In genomic region chr6:148338326-148338957, GRCm38 (mm10) we compare ENCODE assay signal across 25 mouse cellular contexts.
DNase-seq lines count a peak whose midpoint lies in the region; ATAC-seq and TF ChIP-seq lines count a peak whose summit lies in the region.
"Had no signal": no experiment of that assay in that cellular context is flagged by ENCODE, and none has a peak within 500 bp of the region (broad histone marks: within the 10 kb centered on the region; RNA-seq: fewer than 3 reads in every experiment).

No protein-coding gene starts in this region.

- H3K27ac ChIP-seq in midbrain, embryonic 10.5 days (replicated peaks) = peak overlapping the region; percentile 69
- H3K27ac ChIP-seq in midbrain, postnatal 0 days (ENCODE audit: low read depth, low read length) = no peak overlapping the region
- no peak overlapping the region for H3K27ac ChIP-seq in embryonic facial prominence, embryonic 14.5 days (replicated peaks; ENCODE audit: low read depth, low read length)
- no peak overlapping the region for H3K27ac ChIP-seq in forebrain, embryonic 15.5 days (replicated peaks)
- H3K27ac ChIP-seq in midbrain, embryonic 15.5 days = no peak overlapping the region
- H3K27ac ChIP-seq: embryonic facial prominence, embryonic 15.5 days; heart, embryonic 15.5 days; hindbrain, embryonic 14.5 days; limb, embryonic 12.5 days had no signal

- no peak for ATAC-seq in midbrain, postnatal 0 days (ENCODE audit: low FRiP score)
- no peak for ATAC-seq in embryonic facial prominence, embryonic 14.5 days (ENCODE audit: low read depth)
- peak; percentile 60; the same call in 1 of the 2 replicates for ATAC-seq in forebrain, embryonic 15.5 days (replicated peaks)
- peak; percentile 74 for ATAC-seq in midbrain, embryonic 15.5 days (replicated peaks)
- ATAC-seq in inflammation-experienced regulatory T-cells, adult 6 months = no peak
- ATAC-seq: liver, postnatal 0 days; lung, postnatal 0 days had no signal

- H3K36me3 ChIP-seq in midbrain, embryonic 10.5 days = no peaks in the 10 kb centered on the region
- no peaks in the 10 kb centered on the region for H3K36me3 ChIP-seq in midbrain, postnatal 0 days (ENCODE audit: insufficient read depth, low read length)
- no peaks in the 10 kb centered on the region for H3K36me3 ChIP-seq in embryonic facial prominence, embryonic 14.5 days (ENCODE audit: control insufficient read depth, insufficient read depth, low read length)
- no peaks in the 10 kb centered on the region for H3K36me3 ChIP-seq in forebrain, embryonic 15.5 days
- no peaks in the 10 kb centered on the region for H3K36me3 ChIP-seq in midbrain, embryonic 15.5 days (replicated peaks)
- H3K36me3 ChIP-seq: embryonic facial prominence, embryonic 15.5 days; heart, embryonic 15.5 days; limb, embryonic 12.5 days had no signal

- no peaks in the 10 kb centered on the region for H3K9me3 ChIP-seq in midbrain, embryonic 10.5 days (replicated peaks)
- H3K9me3 ChIP-seq in midbrain, postnatal 0 days (ENCODE audit: low read length) = no peaks in the 10 kb centered on the region
- H3K9me3 ChIP-seq in embryonic facial prominence, embryonic 14.5 days (ENCODE audit: control insufficient read depth, low read length) = no peaks in the 10 kb centered on the region
- H3K9me3 ChIP-seq in forebrain, embryonic 15.5 days = no peaks in the 10 kb centered on the region
- no peaks in the 10 kb centered on the region for H3K9me3 ChIP-seq in midbrain, embryonic 15.5 days
- H3K9me3 ChIP-seq: embryonic facial prominence, embryonic 15.5 days; heart, embryonic 15.5 days; limb, embryonic 12.5 days had no signal

- DNase-seq in midbrain, embryonic 10.5 days (ENCODE audit: low spot score) = peak; percentile 36
- DNase-seq in midbrain, postnatal 0 days (ENCODE audit: low spot score) = no peak
- DNase-seq in embryonic facial prominence, embryonic 14.5 days (ENCODE audit: low spot score) = peak; percentile 5
- no peak for DNase-seq in testis, postnatal 14 days (ENCODE audit: low spot score)
- no peak for DNase-seq in gastrocnemius, adult 8-10 months (ENCODE audit: low spot score in 2 of 2)
- DNase-seq: adrenal gland, postnatal 36 days; cerebellum, adult 11 months; cerebellum, postnatal 10 days; gastrocnemius, postnatal 36 days; heart, postnatal 36 days; kidney, adult 2 months; kidney, postnatal 10 days; liver, postnatal 0 days; right cerebral cortex, postnatal 14 days; spleen, adult 18-20 months; thymus, postnatal 14 days had no signal

- no peak overlapping the region for H3K9ac ChIP-seq in midbrain, postnatal 0 days (replicated peaks; ENCODE audit: low read length, poor library complexity, severe bottlenecking)
- no peak overlapping the region for H3K9ac ChIP-seq in embryonic facial prominence, embryonic 14.5 days (ENCODE audit: low read depth, low read length)
- H3K9ac ChIP-seq in forebrain, embryonic 15.5 days (replicated peaks) = no peak overlapping the region
- no peak overlapping the region for H3K9ac ChIP-seq in midbrain, embryonic 15.5 days
- H3K9ac ChIP-seq: embryonic facial prominence, embryonic 15.5 days; heart, embryonic 15.5 days; hindbrain, embryonic 14.5 days; limb, embryonic 12.5 days; liver, postnatal 0 days had no signal

- no peak overlapping the region for H3K4me2 ChIP-seq in midbrain, postnatal 0 days (ENCODE audit: low read depth, low read length, poor library complexity, severe bottlenecking)
- H3K4me2 ChIP-seq in embryonic facial prominence, embryonic 14.5 days (ENCODE audit: low read depth, low read length) = no peak overlapping the region
- H3K4me2 ChIP-seq in forebrain, embryonic 15.5 days (replicated peaks) = no peak overlapping the region
- no peak overlapping the region for H3K4me2 ChIP-seq in midbrain, embryonic 15.5 days
- H3K4me2 ChIP-seq: embryonic facial prominence, embryonic 15.5 days; heart, embryonic 15.5 days; hindbrain, embryonic 14.5 days; limb, embryonic 12.5 days; liver, embryonic 11.5 days had no signal

- 29% methylated on average over 3 of the region's 3 CpGs for WGBS in midbrain, embryonic 10.5 days
- 19% methylated on average over 3 of the region's 3 CpGs for WGBS in midbrain, postnatal 0 days
- 51% methylated on average over 3 of the region's 3 CpGs for WGBS in embryonic facial prominence, embryonic 14.5 days
- 11% methylated on average over 3 of the region's 3 CpGs for WGBS in forebrain, embryonic 15.5 days
- WGBS in midbrain, embryonic 15.5 days = 17% methylated on average over 3 of the region's 3 CpGs

- H3K4me3 ChIP-seq in midbrain, embryonic 10.5 days = no peak overlapping the region
- no peak overlapping the region for H3K4me3 ChIP-seq in midbrain, postnatal 0 days (ENCODE audit: low read depth, low read length)
- no peak overlapping the region for H3K4me3 ChIP-seq in embryonic facial prominence, embryonic 14.5 days (ENCODE audit: low read depth, low read length)
- H3K4me3 ChIP-seq in forebrain, embryonic 15.5 days = no peak overlapping the region
- H3K4me3 ChIP-seq in midbrain, embryonic 15.5 days = no peak overlapping the region
- H3K4me3 ChIP-seq: embryonic facial prominence, embryonic 15.5 days; heart, embryonic 15.5 days; limb, embryonic 12.5 days had no signal

- TF ChIP-seq CTCF in midbrain, postnatal 0 days (IDR thresholded peaks at IDR 0.05) = no peak

- H3K4me1 ChIP-seq in midbrain, embryonic 10.5 days = peaks cover 24% of the 10 kb centered on the region
- H3K4me1 ChIP-seq in midbrain, postnatal 0 days (ENCODE audit: insufficient read depth, low read length) = no peaks in the 10 kb centered on the region
- no peaks in the 10 kb centered on the region for H3K4me1 ChIP-seq in embryonic facial prominence, embryonic 14.5 days (ENCODE audit: control insufficient read depth, insufficient read depth, low read length)
- peaks cover 7% of the 10 kb centered on the region; the same call in 1 of the 2 replicates for H3K4me1 ChIP-seq in forebrain, embryonic 15.5 days
- H3K4me1 ChIP-seq in midbrain, embryonic 15.5 days = peaks cover 6% of the 10 kb centered on the region; the same call in 1 of the 2 replicates
- H3K4me1 ChIP-seq: embryonic facial prominence, embryonic 15.5 days; heart, embryonic 15.5 days; limb, embryonic 12.5 days had no signal

- H3K27me3 ChIP-seq in midbrain, embryonic 10.5 days (ENCODE audit: low read depth, poor library complexity, severe bottlenecking) = no peaks in the 10 kb centered on the region
- no peaks in the 10 kb centered on the region for H3K27me3 ChIP-seq in midbrain, postnatal 0 days (ENCODE audit: insufficient read depth, low read length)
- no peaks in the 10 kb centered on the region for H3K27me3 ChIP-seq in embryonic facial prominence, embryonic 14.5 days (replicated peaks; ENCODE audit: control insufficient read depth, insufficient read depth, low read length)
- no peaks in the 10 kb centered on the region for H3K27me3 ChIP-seq in forebrain, embryonic 15.5 days
- no peaks in the 10 kb centered on the region for H3K27me3 ChIP-seq in midbrain, embryonic 15.5 days (replicated peaks)
- H3K27me3 ChIP-seq: embryonic facial prominence, embryonic 15.5 days; heart, embryonic 15.5 days; limb, embryonic 12.5 days had no signal

Comparison
In these comparisons a context has a peak if more than half of its experiments do, and no peak if none do; other contexts are left out.
1. DNase-seq: peak in midbrain, embryonic 10.5 days (single experiment) and embryonic facial prominence, embryonic 14.5 days (single experiment); none in midbrain, postnatal 0 days (single experiment), testis, postnatal 14 days (single experiment) and gastrocnemius, adult 8-10 months (0 of 2).
2. ATAC-seq: peak in forebrain, embryonic 15.5 days (single experiment) and midbrain, embryonic 15.5 days (single experiment); none in midbrain, postnatal 0 days (single experiment), embryonic facial prominence, embryonic 14.5 days (single experiment) and inflammation-experienced regulatory T-cells, adult 6 months (single experiment).